Mouse (Mus musculus): Measurements from ENCODE around the gene Bcl3. TPM values are rescaled to one million over a fixed set of nuclear protein-coding genes. Genes with fewer than 3 reads are reported as not detected.

The Bcl3 gene
- polyA plus RNA-seq, 1 experiment from 2014 or later: 13.3 TPM

DNA sequence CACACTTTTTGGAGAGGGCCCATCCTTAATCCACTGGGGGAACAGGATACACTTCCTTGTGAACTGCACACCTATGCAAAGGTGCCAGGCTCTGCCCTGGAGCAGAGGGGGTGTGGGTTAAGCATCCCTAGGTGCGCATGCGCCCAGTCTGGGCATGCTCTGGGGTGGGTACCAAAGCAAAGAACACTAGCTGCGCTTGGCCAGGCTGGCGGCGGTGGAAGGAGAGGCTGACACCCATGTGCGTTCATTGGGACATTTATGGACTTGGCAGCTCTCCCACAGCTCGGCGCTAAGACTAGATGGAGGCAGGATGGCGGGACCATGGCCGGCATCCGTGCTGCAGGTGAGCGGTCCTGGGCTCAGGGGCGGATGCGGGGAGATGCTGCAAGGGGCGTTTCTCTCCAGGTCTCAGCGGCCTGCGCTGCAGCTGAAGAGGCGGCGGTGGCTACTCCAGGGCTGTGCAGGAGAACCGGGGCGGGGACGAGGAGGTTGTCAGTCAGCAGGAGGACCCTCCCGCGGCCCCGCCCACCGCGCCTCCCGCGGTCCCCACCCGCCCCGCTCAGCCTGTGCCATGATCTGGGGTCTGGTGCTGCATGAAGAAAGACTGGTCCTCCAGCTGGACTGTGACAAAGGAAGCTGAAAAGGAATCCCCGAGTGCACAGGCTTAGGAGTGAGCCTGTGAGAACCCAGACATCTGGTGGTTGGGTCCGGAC is 29.4 kb upstream of the Bcl3 start, which contains the start of gene Gm19345:
Gm19345 (plus strand) TSS at position 146 of the 713 bp plus-strand sequence.
- H3K4me3 ChIP-seq (replicated peaks): peak within 1 kb of the TSS; percentile 25
- H3K36me3 ChIP-seq: no peaks in the 10 kb centered on the region
- H3K4me2 ChIP-seq (replicated peaks): peak within 1 kb of the TSS; percentile 45
- no peaks in the 10 kb centered on the region for H3K9me3 ChIP-seq
- H3K4me1 ChIP-seq (replicated peaks): peaks cover 12% of the 10 kb centered on the region
- H3K27ac ChIP-seq: no peak within 1 kb of the TSS
- H3K27me3 ChIP-seq (replicated peaks): peaks cover 13% of the 10 kb centered on the region; the same call in 1 of the 2 replicates
- peak within 1 kb of the TSS; percentile 30; the same call in 1 of the 2 replicates for H3K9ac ChIP-seq
- WGBS: 3% methylated on average over 33 of the region's 33 CpGs
- ATAC-seq: peak; percentile 72

DNA sequence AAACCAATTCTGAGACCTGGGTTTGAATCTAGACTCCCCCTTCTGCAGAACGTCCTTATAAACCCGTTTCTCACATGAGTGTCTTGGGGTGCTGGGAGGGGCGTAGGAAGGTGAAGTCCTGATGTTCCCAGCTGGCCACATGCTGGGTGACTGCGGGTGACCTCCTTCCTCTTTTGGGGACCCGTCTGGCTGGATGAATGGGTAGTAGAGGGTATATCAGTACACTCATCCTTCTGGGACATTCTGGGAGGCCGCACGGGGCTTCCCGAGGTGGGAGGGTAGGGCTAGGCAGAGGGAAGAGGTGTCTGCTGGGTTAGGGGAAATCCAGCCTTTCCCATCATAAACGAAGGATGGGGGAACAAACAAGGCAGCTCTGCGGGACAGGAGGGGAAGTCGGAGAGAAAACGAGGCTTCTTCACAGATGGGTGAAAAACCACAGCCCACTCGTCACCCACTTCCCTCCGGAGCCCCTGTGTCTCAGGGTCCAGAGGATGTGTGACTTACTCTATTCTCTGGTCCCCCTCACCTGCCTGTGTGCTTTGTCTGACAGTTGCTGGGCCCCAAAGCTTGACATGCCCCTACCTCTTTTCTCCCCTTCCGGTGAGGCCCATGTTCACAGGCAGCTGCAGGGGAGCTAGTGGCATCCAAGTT is 22.1 kb upstream of the Bcl3 start:
- WGBS: 62% methylated on average over 15 of the region's 15 CpGs

DNA sequence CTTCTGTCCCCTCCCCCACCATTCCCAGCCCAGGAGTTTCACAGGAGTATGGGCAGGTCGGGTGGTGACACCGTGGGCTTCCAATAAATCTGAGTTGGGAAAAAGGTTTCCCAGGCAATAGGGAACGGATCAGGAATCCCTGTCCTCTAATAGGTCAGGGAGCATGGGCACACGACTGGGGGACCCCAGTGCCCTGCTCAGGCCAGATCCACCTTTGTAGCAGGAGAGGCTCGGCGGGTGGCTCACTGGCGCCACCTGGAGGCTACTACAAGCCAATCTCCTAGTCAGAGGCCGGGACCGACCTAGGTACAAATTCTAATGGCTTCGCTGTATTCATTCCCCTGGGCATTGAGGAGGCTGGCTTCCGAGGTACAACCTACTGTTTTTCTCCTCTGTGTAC is 21.0 kb upstream of the Bcl3 start:
- no peak overlapping the region for H3K9ac ChIP-seq
- no peaks in the 10 kb centered on the region for H3K9me3 ChIP-seq
- H3K36me3 ChIP-seq: no peaks in the 10 kb centered on the region
- peaks cover 20% of the 10 kb centered on the region for H3K4me1 ChIP-seq (replicated peaks)
- peak overlapping the region; percentile 72; the same call in 1 of the 2 replicates for H3K27ac ChIP-seq
- no peak overlapping the region for H3K4me3 ChIP-seq (replicated peaks)
- WGBS: 5% methylated on average over 11 of the region's 11 CpGs
- peak overlapping the region; percentile 31 for H3K4me2 ChIP-seq (replicated peaks)
- no peaks in the 10 kb centered on the region for H3K27me3 ChIP-seq (replicated peaks)
- ATAC-seq: peak; percentile 77

More for the DNA sequence above, 22.1 kb upstream of the Bcl3 start:
- peaks cover 20% of the 10 kb centered on the region for H3K4me1 ChIP-seq (replicated peaks)
- H3K36me3 ChIP-seq: no peaks in the 10 kb centered on the region
- no peak for ATAC-seq
- no peaks in the 10 kb centered on the region for H3K27me3 ChIP-seq (replicated peaks)
- H3K27ac ChIP-seq: no peak overlapping the region
- H3K4me3 ChIP-seq (replicated peaks): no peak overlapping the region
- no peak overlapping the region for H3K9ac ChIP-seq
- H3K9me3 ChIP-seq: no peaks in the 10 kb centered on the region
- H3K4me2 ChIP-seq (replicated peaks): no peak overlapping the region

DNA sequence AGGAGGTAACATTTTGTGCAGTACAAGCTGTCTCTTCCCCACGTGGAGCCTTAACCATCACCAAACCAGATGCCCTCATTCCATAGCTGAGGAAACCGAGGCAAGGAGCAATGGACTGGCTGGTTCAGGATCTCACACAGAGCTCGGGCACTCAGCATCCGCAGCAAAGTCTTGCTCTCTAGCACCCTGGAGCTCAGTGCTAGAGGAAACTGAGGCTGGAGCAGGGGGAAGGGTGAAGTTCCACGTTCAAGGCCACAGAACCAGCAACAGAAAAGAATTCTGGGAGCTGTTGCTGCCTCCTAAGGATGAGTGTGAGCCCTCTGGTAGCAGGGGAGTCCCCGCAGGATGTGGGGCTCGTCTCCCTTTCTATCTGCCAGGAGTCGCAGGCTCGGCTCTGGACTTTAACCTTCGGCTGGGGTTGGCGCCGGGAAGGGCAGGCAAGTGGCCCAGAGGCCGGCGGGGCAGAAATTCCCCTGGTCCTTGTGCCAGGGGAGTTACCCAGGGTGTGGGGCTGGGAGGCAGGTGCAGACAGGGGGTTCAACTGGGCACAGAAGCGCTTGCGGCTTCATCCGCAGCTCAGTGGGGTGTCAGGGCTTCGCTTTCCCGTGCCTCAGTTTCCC is 20.4 kb upstream of the Bcl3 start:
- Histone ChIP-seq H3K27me3 (replicated peaks) (no peaks in the 10 kb centered on the region), H3K9ac (no peak overlapping the region), H3K4me2 (replicated peaks) (peak overlapping the region; percentile 31), H3K9me3 (no peaks in the 10 kb centered on the region), H3K4me1 (replicated peaks) (peaks cover 20% of the 10 kb centered on the region), H3K36me3 (no peaks in the 10 kb centered on the region), H3K27ac (peak overlapping the region; percentile 72), H3K4me3 (replicated peaks) (no peak overlapping the region)
- 24% methylated on average over 19 of the region's 19 CpGs for WGBS
- ATAC-seq: peak; percentile 74

GRCm38 (mm10) chr7:19841686-19842413 is 19.3 kb upstream of the Bcl3 start:
- Histone ChIP-seq H3K36me3 (no peaks in the 10 kb centered on the region), H3K9me3 (no peaks in the 10 kb centered on the region), H3K27ac (peak overlapping the region; percentile 80), H3K9ac (no peak overlapping the region), H3K4me1 (replicated peaks) (peaks cover 14% of the 10 kb centered on the region), H3K27me3 (replicated peaks) (no peaks in the 10 kb centered on the region), H3K4me2 (replicated peaks) (no peak overlapping the region), H3K4me3 (replicated peaks) (no peak overlapping the region)
- 54% methylated on average over 21 of the region's 21 CpGs for WGBS
- peak; percentile 90 for ATAC-seq

GRCm38 (mm10) chr7:19840936-19841335 is 18.4 kb upstream of the Bcl3 start:
- Histone ChIP-seq H3K27ac (peak overlapping the region; percentile 80), H3K27me3 (replicated peaks) (no peaks in the 10 kb centered on the region), H3K4me3 (replicated peaks) (no peak overlapping the region), H3K36me3 (no peaks in the 10 kb centered on the region), H3K4me2 (replicated peaks) (no peak overlapping the region), H3K9me3 (no peaks in the 10 kb centered on the region), H3K9ac (no peak overlapping the region), H3K4me1 (replicated peaks) (peaks cover 14% of the 10 kb centered on the region)
- 74% methylated on average over 3 of the region's 3 CpGs for WGBS
- no peak for ATAC-seq

DNA sequence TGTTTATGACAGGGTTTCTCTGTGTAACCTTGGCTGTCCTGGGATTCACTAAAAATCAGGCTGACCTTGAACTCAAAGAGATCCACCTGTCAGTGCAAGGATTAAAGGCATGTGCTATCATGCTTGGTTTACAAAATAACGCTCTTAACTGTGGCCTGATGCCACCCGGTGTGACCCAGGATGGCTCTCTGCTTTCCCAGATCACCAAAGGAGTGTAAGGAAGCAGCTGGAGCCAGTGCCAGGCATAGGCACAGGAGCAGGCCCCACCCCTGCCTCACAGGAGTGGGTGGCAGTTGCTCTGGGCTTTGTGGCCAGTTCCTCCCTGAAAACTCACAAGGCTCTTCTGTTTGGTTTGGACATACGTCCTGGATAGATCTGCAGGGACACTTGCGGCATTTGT is 17.8 kb upstream of the Bcl3 start:
- no peak overlapping the region for H3K4me3 ChIP-seq (replicated peaks)
- no peak overlapping the region for H3K4me2 ChIP-seq (replicated peaks)
- no peaks in the 10 kb centered on the region for H3K9me3 ChIP-seq
- H3K36me3 ChIP-seq: no peaks in the 10 kb centered on the region
- ATAC-seq: no peak
- H3K27me3 ChIP-seq (replicated peaks): no peaks in the 10 kb centered on the region
- H3K27ac ChIP-seq: peak overlapping the region; percentile 80; the same call in 1 of the 2 replicates
- 64% methylated on average over 4 of the region's 4 CpGs for WGBS
- H3K9ac ChIP-seq: no peak overlapping the region
- peaks cover 14% of the 10 kb centered on the region for H3K4me1 ChIP-seq (replicated peaks)

DNA sequence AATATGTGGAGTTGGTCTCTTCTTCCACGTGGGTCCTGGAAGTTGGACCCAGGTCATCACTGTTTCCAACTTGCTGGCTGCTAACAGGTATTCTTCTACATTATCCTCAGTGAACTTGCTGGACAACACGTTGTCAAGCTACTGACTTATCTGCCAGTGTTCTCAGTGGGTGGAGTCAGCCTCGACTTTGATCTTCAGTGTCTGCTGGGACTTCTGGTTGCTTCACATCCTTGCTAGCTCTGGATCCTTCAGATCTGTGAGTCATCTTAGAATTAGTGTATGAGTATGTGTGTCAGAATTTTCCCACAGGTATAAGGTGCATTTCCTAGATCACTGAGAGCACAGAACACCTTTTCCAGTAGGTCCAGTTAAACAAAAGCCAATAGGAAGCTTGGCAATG is 14.3 kb upstream of the Bcl3 start:
- H3K9ac ChIP-seq: no peak overlapping the region
- H3K27me3 ChIP-seq (replicated peaks): no peaks in the 10 kb centered on the region
- ATAC-seq: peak; percentile 59
- 0 out of 2 replicates have a peak overlapping the region, but pooled peaks have one; percentile 32 for H3K27ac ChIP-seq
- WGBS: 53% methylated on average over 3 of the region's 3 CpGs
- no peak overlapping the region for H3K4me2 ChIP-seq (replicated peaks)
- no peak overlapping the region for H3K4me3 ChIP-seq (replicated peaks)
- H3K4me1 ChIP-seq (replicated peaks): peaks cover 7% of the 10 kb centered on the region; the same call in 1 of the 2 replicates
- no peaks in the 10 kb centered on the region for H3K9me3 ChIP-seq
- no peaks in the 10 kb centered on the region for H3K36me3 ChIP-seq

DNA sequence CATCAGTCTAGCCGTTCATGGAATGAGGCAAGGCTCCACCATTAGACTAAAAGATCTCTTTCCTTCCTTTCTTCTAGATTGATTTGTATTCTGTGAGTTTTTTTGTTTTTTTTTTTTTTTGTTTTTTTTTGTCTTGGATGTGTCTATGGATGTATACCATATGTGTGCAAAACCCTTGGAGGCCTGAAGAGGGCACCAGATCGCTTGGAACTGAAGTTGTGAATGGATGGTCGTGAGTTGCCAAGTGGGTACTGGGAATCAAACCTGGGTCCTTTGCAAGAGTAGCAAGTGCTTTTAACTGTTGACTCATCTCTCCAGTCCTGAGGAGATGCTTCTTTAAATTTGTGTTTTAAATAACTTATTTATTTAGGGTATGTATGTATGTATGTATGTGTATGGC is 11.5 kb upstream of the Bcl3 start:
- Histone ChIP-seq H3K27me3 (replicated peaks) (no peaks in the 10 kb centered on the region), H3K4me2 (replicated peaks) (no peak overlapping the region), H3K4me3 (replicated peaks) (no peak overlapping the region), H3K9ac (no peak overlapping the region), H3K36me3 (no peaks in the 10 kb centered on the region), H3K27ac (no peak overlapping the region), H3K4me1 (replicated peaks) (peaks cover 22% of the 10 kb centered on the region), H3K9me3 (no peaks in the 10 kb centered on the region)
- WGBS: 66% methylated on average over 3 of the region's 3 CpGs
- no peak for ATAC-seq

- Histone ChIP-seq H3K4me3 (replicated peaks) (no peak overlapping the region), H3K9me3 (no peaks in the 10 kb centered on the region), H3K27me3 (replicated peaks) (no peaks in the 10 kb centered on the region), H3K9ac (no peak overlapping the region), H3K27ac (0 out of 2 replicates have a peak overlapping the region, but pooled peaks have one; percentile 14), H3K4me2 (replicated peaks) (no peak overlapping the region), H3K4me1 (replicated peaks) (peaks cover 24% of the 10 kb centered on the region), H3K36me3 (no peaks in the 10 kb centered on the region)
- ATAC-seq: peak; percentile 50
- 37% methylated on average over 9 of the region's 9 CpGs for WGBS
These were observed 9.3 kb upstream of the Bcl3 start for GRCm38 (mm10) chr7:19831837-19832236.

DNA sequence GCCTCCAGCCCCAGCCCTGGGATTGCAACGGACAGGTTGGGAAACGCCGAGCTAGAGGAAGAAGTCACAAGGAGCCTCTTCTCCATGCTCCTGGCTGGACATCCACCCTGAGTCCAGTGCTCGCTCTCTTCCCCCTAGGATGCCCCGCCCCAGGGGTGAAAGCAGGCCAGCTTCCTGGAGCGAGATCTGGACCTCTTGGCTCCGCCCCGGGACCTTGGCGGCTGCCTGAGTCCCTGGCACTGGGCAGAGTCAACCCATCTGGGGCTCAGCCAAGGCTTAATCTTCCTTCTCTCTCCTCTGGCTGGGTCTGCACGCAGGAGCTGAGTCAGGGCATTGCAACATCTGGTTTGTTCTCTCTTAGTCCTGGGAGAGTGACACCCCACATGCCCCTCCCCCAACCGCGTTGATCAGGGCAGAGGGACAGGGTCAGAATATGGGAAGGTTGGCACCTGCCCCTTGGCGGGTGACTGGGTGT is 8.1 kb upstream of the Bcl3 start:
- Histone ChIP-seq H3K9ac (no peak overlapping the region), H3K36me3 (no peaks in the 10 kb centered on the region), H3K4me1 (replicated peaks) (peaks cover 28% of the 10 kb centered on the region), H3K27me3 (replicated peaks) (no peaks in the 10 kb centered on the region), H3K9me3 (no peaks in the 10 kb centered on the region), H3K4me2 (replicated peaks) (peak overlapping the region; percentile 38), H3K27ac (peak overlapping the region; percentile 66), H3K4me3 (replicated peaks) (no peak overlapping the region)
- peak; percentile 89 for ATAC-seq
- WGBS: 20% methylated on average over 13 of the region's 13 CpGs

DNA sequence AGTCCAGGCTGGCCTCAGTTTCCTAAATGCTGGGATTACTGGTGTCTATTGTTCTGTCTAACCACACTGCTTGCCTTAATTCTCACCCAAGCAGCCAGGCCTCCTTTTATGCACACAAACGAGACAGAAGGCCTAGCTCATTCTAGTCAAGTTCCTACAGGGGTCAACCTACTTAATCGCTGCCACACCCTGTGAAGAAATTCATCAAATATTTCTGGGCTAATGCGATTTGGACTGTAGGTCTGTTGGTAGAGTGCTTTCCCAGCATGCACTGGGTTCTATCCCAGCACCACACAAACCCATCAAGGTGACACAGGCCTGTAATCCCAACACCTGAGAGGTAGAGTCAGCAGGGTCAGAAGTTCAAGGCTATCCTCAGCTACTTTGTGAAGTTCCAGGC is 7.1 kb upstream of the Bcl3 start:
- no peak for ATAC-seq
- H3K27ac ChIP-seq: no peak overlapping the region
- no peak overlapping the region for H3K4me2 ChIP-seq (replicated peaks)
- no peaks in the 10 kb centered on the region for H3K9me3 ChIP-seq
- no peak overlapping the region for H3K9ac ChIP-seq
- no peaks in the 10 kb centered on the region for H3K36me3 ChIP-seq
- 89% methylated on average over 3 of the region's 3 CpGs for WGBS
- H3K4me3 ChIP-seq (replicated peaks): no peak overlapping the region
- peaks cover 29% of the 10 kb centered on the region for H3K4me1 ChIP-seq (replicated peaks)
- H3K27me3 ChIP-seq (replicated peaks): no peaks in the 10 kb centered on the region
